Mouse (Mus musculus): ENCODE measurements around the gene Draxin. TPM values are rescaled to one million over a fixed set of nuclear protein-coding genes. Genes with fewer than 3 reads are reported as not detected.
A peak's percentile ranks its signal among the peaks of the same experiment; 100 is the strongest.
"Not testable (repeated sequence)": the region's sequence is repeated elsewhere in the genome, so short reads cannot be mapped to it uniquely, and the experiment has no call there.

The Draxin gene
- polyA plus RNA-seq (2015; fragmentation: Nextera tagmentation; extraction: Ambion mirVana): 0.28 and 0.29 TPM in 2 replicates

GRCm38 (mm10) chr4:148130561-148131413, at the start of gene Draxin:
Draxin (minus strand) TSS chr4:148130698.
- Histone ChIP-seq H3K27me3 (ENCODE audit: insufficient read depth, low read length) (peaks cover 40% of the 10 kb centered on the region), H3K9me3 (ENCODE audit: low read length) (no peaks in the 10 kb centered on the region), H3K4me3 (ENCODE audit: low read length) (peak within 1 kb of the TSS; percentile 72), H3K9ac (replicated peaks; ENCODE audit: low read length) (peak within 1 kb of the TSS; percentile 79), H3K4me1 (ENCODE audit: insufficient read depth, low read length) (peaks cover 7% of the 10 kb centered on the region; the same call in 1 of the 2 replicates), H3K36me3 (ENCODE audit: insufficient read depth, low read length) (no peaks in the 10 kb centered on the region), H3K4me2 (replicated peaks; ENCODE audit: low read depth, low read length) (peak within 1 kb of the TSS; percentile 98), H3K27ac (ENCODE audit: low read length) (peak within 1 kb of the TSS; percentile 43)
- WGBS: under 1% methylated on average over 45 of the region's 87 CpGs
- ATAC-seq (ENCODE audit: low FRiP score, low TSS enrichment): peak; percentile 94

- Histone ChIP-seq H3K27ac (ENCODE audit: low read length) (no peak overlapping the region), H3K9me3 (ENCODE audit: low read length) (no peaks in the 10 kb centered on the region), H3K4me1 (ENCODE audit: insufficient read depth, low read length) (no peaks in the 10 kb centered on the region), H3K4me2 (replicated peaks; ENCODE audit: low read depth, low read length) (no peak overlapping the region), H3K9ac (replicated peaks; ENCODE audit: low read length) (no peak overlapping the region), H3K27me3 (ENCODE audit: insufficient read depth, low read length) (peaks cover 34% of the 10 kb centered on the region), H3K36me3 (ENCODE audit: insufficient read depth, low read length) (no peaks in the 10 kb centered on the region), H3K4me3 (ENCODE audit: low read length) (no peak overlapping the region)
- no peak for ATAC-seq (ENCODE audit: low FRiP score, low TSS enrichment)
These were observed 47.2 kb upstream of the Draxin start for GRCm38 (mm10) chr4:148177716-148178115.

GRCm38 (mm10) chr4:148176603-148177002, 46.1 kb upstream of the Draxin start:
- H3K27me3 ChIP-seq (ENCODE audit: insufficient read depth, low read length): peaks cover 44% of the 10 kb centered on the region
- WGBS: 59% methylated on average over 5 of the region's 6 CpGs
- not testable (repeated sequence) for H3K4me3 ChIP-seq (ENCODE audit: low read length); H3K9ac ChIP-seq (replicated peaks; ENCODE audit: low read length); H3K27ac ChIP-seq (ENCODE audit: low read length); ATAC-seq (ENCODE audit: low FRiP score, low TSS enrichment); H3K4me2 ChIP-seq (replicated peaks; ENCODE audit: low read depth, low read length); H3K4me1 ChIP-seq (ENCODE audit: insufficient read depth, low read length); H3K36me3 ChIP-seq (ENCODE audit: insufficient read depth, low read length); H3K9me3 ChIP-seq (ENCODE audit: low read length)

- ATAC-seq (ENCODE audit: low FRiP score, low TSS enrichment): no peak
- Histone ChIP-seq H3K4me2 (replicated peaks; ENCODE audit: low read depth, low read length) (no peak overlapping the region), H3K9ac (replicated peaks; ENCODE audit: low read length) (no peak overlapping the region), H3K4me3 (ENCODE audit: low read length) (no peak overlapping the region), H3K36me3 (ENCODE audit: insufficient read depth, low read length) (no peaks in the 10 kb centered on the region), H3K27ac (ENCODE audit: low read length) (no peak overlapping the region), H3K4me1 (ENCODE audit: insufficient read depth, low read length) (no peaks in the 10 kb centered on the region), H3K27me3 (ENCODE audit: insufficient read depth, low read length) (peaks cover 61% of the 10 kb centered on the region), H3K9me3 (ENCODE audit: low read length) (no peaks in the 10 kb centered on the region)
- WGBS: 23% methylated on average over 12 of the region's 12 CpGs
These were observed 44.0 kb upstream of the Draxin start for GRCm38 (mm10) chr4:148174495-148174862.

GRCm38 (mm10) chr4:148173811-148174494, 43.5 kb upstream of the Draxin start:
- H3K27me3 ChIP-seq (ENCODE audit: insufficient read depth, low read length): peaks cover 63% of the 10 kb centered on the region

GRCm38 (mm10) chr4:148171261-148171660, 40.8 kb upstream of the Draxin start:
- H3K36me3 ChIP-seq (ENCODE audit: insufficient read depth, low read length): no peaks in the 10 kb centered on the region
- no peak overlapping the region for H3K9ac ChIP-seq (replicated peaks; ENCODE audit: low read length)
- 50% methylated on average over 3 of the region's 3 CpGs for WGBS
- H3K4me1 ChIP-seq (ENCODE audit: insufficient read depth, low read length): peaks cover 8% of the 10 kb centered on the region; the same call in 1 of the 2 replicates
- no peak for ATAC-seq (ENCODE audit: low FRiP score, low TSS enrichment)
- H3K9me3 ChIP-seq (ENCODE audit: low read length): no peaks in the 10 kb centered on the region
- no peak overlapping the region for H3K4me2 ChIP-seq (replicated peaks; ENCODE audit: low read depth, low read length)
- H3K27me3 ChIP-seq (ENCODE audit: insufficient read depth, low read length): peaks cover 77% of the 10 kb centered on the region
- H3K27ac ChIP-seq (ENCODE audit: low read length): no peak overlapping the region
- H3K4me3 ChIP-seq (ENCODE audit: low read length): no peak overlapping the region

More at GRCm38 (mm10) chr4:148173811-148174494, 43.5 kb upstream of the Draxin start:
- Histone ChIP-seq H3K9me3 (ENCODE audit: low read length) (no peaks in the 10 kb centered on the region), H3K36me3 (ENCODE audit: insufficient read depth, low read length) (no peaks in the 10 kb centered on the region), H3K4me1 (ENCODE audit: insufficient read depth, low read length) (no peaks in the 10 kb centered on the region), H3K4me3 (ENCODE audit: low read length) (no peak overlapping the region), H3K4me2 (replicated peaks; ENCODE audit: low read depth, low read length) (no peak overlapping the region), H3K27ac (ENCODE audit: low read length) (no peak overlapping the region), H3K9ac (replicated peaks; ENCODE audit: low read length) (no peak overlapping the region)
- ATAC-seq (ENCODE audit: low FRiP score, low TSS enrichment): no peak
- 2% methylated on average over 30 of the region's 30 CpGs for WGBS

- H3K9me3 ChIP-seq (ENCODE audit: low read length): no peaks in the 10 kb centered on the region
- WGBS: 0% methylated on average over 2 of the region's 2 CpGs
- no peak for ATAC-seq (ENCODE audit: low FRiP score, low TSS enrichment)
- H3K4me2 ChIP-seq (replicated peaks; ENCODE audit: low read depth, low read length): no peak overlapping the region
- no peak overlapping the region for H3K9ac ChIP-seq (replicated peaks; ENCODE audit: low read length)
- no peak overlapping the region for H3K27ac ChIP-seq (ENCODE audit: low read length)
- H3K4me1 ChIP-seq (ENCODE audit: insufficient read depth, low read length): peaks cover 12% of the 10 kb centered on the region; the same call in 1 of the 2 replicates
- H3K36me3 ChIP-seq (ENCODE audit: insufficient read depth, low read length): no peaks in the 10 kb centered on the region
- no peak overlapping the region for H3K4me3 ChIP-seq (ENCODE audit: low read length)
- peaks cover 77% of the 10 kb centered on the region for H3K27me3 ChIP-seq (ENCODE audit: insufficient read depth, low read length)
These were observed 40.3 kb upstream of the Draxin start for GRCm38 (mm10) chr4:148170842-148171241.

GRCm38 (mm10) chr4:148169586-148169985, 39.1 kb upstream of the Draxin start:
- WGBS: 27% methylated on average over 15 of the region's 15 CpGs
- H3K4me1 ChIP-seq (ENCODE audit: insufficient read depth, low read length): peaks cover 12% of the 10 kb centered on the region; the same call in 1 of the 2 replicates
- no peak overlapping the region for H3K9ac ChIP-seq (replicated peaks; ENCODE audit: low read length)
- peaks cover 82% of the 10 kb centered on the region for H3K27me3 ChIP-seq (ENCODE audit: insufficient read depth, low read length)
- no peak for ATAC-seq (ENCODE audit: low FRiP score, low TSS enrichment)
- H3K4me2 ChIP-seq (replicated peaks; ENCODE audit: low read depth, low read length): no peak overlapping the region
- no peak overlapping the region for H3K27ac ChIP-seq (ENCODE audit: low read length)
- H3K36me3 ChIP-seq (ENCODE audit: insufficient read depth, low read length): no peaks in the 10 kb centered on the region
- H3K4me3 ChIP-seq (ENCODE audit: low read length): no peak overlapping the region
- H3K9me3 ChIP-seq (ENCODE audit: low read length): no peaks in the 10 kb centered on the region

- peaks cover 82% of the 10 kb centered on the region for H3K27me3 ChIP-seq (ENCODE audit: insufficient read depth, low read length)
- H3K9me3 ChIP-seq (ENCODE audit: low read length): no peaks in the 10 kb centered on the region
- H3K9ac ChIP-seq (replicated peaks; ENCODE audit: low read length): no peak overlapping the region
- ATAC-seq (ENCODE audit: low FRiP score, low TSS enrichment): no peak
- WGBS: 19% methylated on average over 7 of the region's 7 CpGs
- H3K4me2 ChIP-seq (replicated peaks; ENCODE audit: low read depth, low read length): no peak overlapping the region
- no peaks in the 10 kb centered on the region for H3K36me3 ChIP-seq (ENCODE audit: insufficient read depth, low read length)
- peaks cover 15% of the 10 kb centered on the region; the same call in 1 of the 2 replicates for H3K4me1 ChIP-seq (ENCODE audit: insufficient read depth, low read length)
- no peak overlapping the region for H3K4me3 ChIP-seq (ENCODE audit: low read length)
- H3K27ac ChIP-seq (ENCODE audit: low read length): no peak overlapping the region
These were observed 37.8 kb upstream of the Draxin start for GRCm38 (mm10) chr4:148168287-148168686.
